20 mouse cellular contexts compared by ENCODE assay signal in the genomic region with DNA sequence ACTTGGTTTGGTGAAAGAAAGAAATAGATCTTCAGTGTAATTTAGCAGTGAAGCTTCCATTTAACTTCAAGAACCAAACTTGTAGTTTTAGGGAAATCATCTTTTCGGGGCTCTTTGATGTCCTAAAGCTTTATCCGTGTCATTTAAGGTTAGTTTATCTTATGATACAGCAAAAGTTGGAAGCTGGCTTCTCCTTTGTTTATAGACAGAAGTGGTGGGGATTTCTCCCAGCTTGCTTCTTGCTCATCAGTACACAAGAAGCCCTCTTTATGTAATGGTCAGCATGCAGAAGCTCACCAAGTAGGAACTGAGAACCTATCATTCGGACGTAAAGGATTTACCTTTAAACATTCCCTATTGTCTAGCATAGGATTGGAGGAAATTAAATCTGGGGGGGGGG. TPM values are rescaled to one million over a fixed set of nuclear protein-coding genes. Genes with fewer than 3 reads are reported as not detected.
"Had no signal": no experiment of that assay in that cellular context is flagged by ENCODE, and none has a peak within 500 bp of the region (broad histone marks: within the 10 kb centered on the region; RNA-seq: fewer than 3 reads in every experiment).

No protein-coding gene starts in this region.

- H3K4me1 ChIP-seq: liver, embryonic 13.5 days; liver, embryonic 15.5 days; megakaryocyte, embryonic 14.5 days; neural tube, embryonic 12.5 days; stomach, embryonic 15.5 days had no signal

- H3K9ac ChIP-seq: liver, embryonic 13.5 days; liver, embryonic 15.5 days; liver, postnatal 0 days; midbrain, embryonic 13.5 days; midbrain, embryonic 15.5 days; neural tube, embryonic 12.5 days; stomach, embryonic 15.5 days had no signal

- H3K9me3 ChIP-seq: liver, embryonic 13.5 days; liver, embryonic 15.5 days; megakaryocyte, embryonic 14.5 days; midbrain, embryonic 13.5 days; midbrain, embryonic 15.5 days; neural tube, embryonic 12.5 days; stomach, embryonic 15.5 days had no signal

- H3K4me2 ChIP-seq: liver, embryonic 11.5 days; liver, embryonic 13.5 days; liver, embryonic 15.5 days; midbrain, embryonic 11.5 days; midbrain, embryonic 13.5 days; midbrain, embryonic 15.5 days; neural tube, embryonic 12.5 days; stomach, embryonic 15.5 days had no signal

- H3K27ac ChIP-seq: liver, embryonic 13.5 days; liver, embryonic 15.5 days; macrophage; midbrain, embryonic 15.5 days; neural tube, embryonic 12.5 days; stomach, embryonic 15.5 days; stomach, postnatal 0 days had no signal

- H3K27me3 ChIP-seq: liver, embryonic 13.5 days; liver, embryonic 15.5 days; megakaryocyte, embryonic 14.5 days; neural tube, embryonic 12.5 days; stomach, embryonic 15.5 days had no signal

- H3K4me3 ChIP-seq: liver, embryonic 13.5 days; liver, embryonic 15.5 days; megakaryocyte, embryonic 14.5 days; midbrain, embryonic 13.5 days; midbrain, embryonic 15.5 days; neural tube, embryonic 12.5 days; stomach, embryonic 15.5 days had no signal

- DNase-seq: liver; liver, embryonic 13.5 days; liver, postnatal 0 days; right cerebral cortex, postnatal 14 days; thymus, adult 2 months; thymus, postnatal 25 days; thymus, postnatal 4 days had no signal

- ATAC-seq: liver, postnatal 0 days; midbrain, embryonic 13.5 days; midbrain, embryonic 15.5 days had no signal

- H3K36me3 ChIP-seq: liver, embryonic 13.5 days; liver, embryonic 15.5 days; midbrain, embryonic 13.5 days; midbrain, embryonic 15.5 days; neural tube, embryonic 12.5 days; stomach, embryonic 15.5 days had no signal

RNA-seq across cellular contexts. Expression of a gene that starts 16.3 kb away (rescaled TPM):
- total RNA-seq: megakaryocyte progenitor cell, adult 5-6 weeks; monocyte, adult 5-6 weeks; neutrophil, adult 5-6 weeks had no signal
- polyA plus RNA-seq: macrophage had no signal
